Mouse (Mus musculus) lung, embryonic 15.5 days (tissue): ENCODE results near the gene Zfp212. TPM values are rescaled to one million over a fixed set of nuclear protein-coding genes. Genes with fewer than 3 reads are reported as not detected.

Experiments
- polyA plus RNA-seq: library from polyadenylated mRNA; unstranded; fragments of >200 nt; fragmentation: Nextera tagmentation; extraction: Ambion mirVana; gene quantifications from 2 replicates; pipeline ENCODE4 v1.2.1, GENCODE M21; 2015

Zfp212 gene
- polyA plus RNA-seq, 1 experiment from 2014 or later: 18.6 TPM

Other genes starting within 250 kb of the Zfp212 start
- gene Pdia4, start 107.0 kb upstream of the Zfp212 start, polyA plus RNA-seq: 355 and 366 TPM in 2 replicates
- gene Zfp786, start 89.6 kb upstream of the Zfp212 start, polyA plus RNA-seq: 3.5 and 3.6 TPM in 2 replicates
- gene Zfp398, start 84.8 kb upstream of the Zfp212 start, polyA plus RNA-seq: 8.8 and 9.3 TPM in 2 replicates
- gene Zfp282, start 43.3 kb upstream of the Zfp212 start, polyA plus RNA-seq: 16.6 and 17.9 TPM in 2 replicates
- 7.0 and 8.8 TPM in 2 replicates for gene Zfp956, start 32.9 kb downstream of the Zfp212 start, polyA plus RNA-seq
- 7.8 and 8.2 TPM in 2 replicates for gene Zfp777, start 128.4 kb downstream of the Zfp212 start, polyA plus RNA-seq
- 22.2 and 22.3 TPM in 2 replicates for gene Zfp746, start 166.1 kb downstream of the Zfp212 start, polyA plus RNA-seq